ENCODE assay signal across 7 mouse cellular contexts in genomic region chrX:155337905-155338721, GRCm38 (mm10). TPM values are rescaled to one million over a fixed set of nuclear protein-coding genes. Genes with fewer than 3 reads are reported as not detected.
DNase-seq lines count a peak whose midpoint lies in the region; ATAC-seq lines count a peak whose summit lies in the region.

No protein-coding gene starts in this region.

- no peaks in the 10 kb centered on the region for H3K36me3 ChIP-seq in intestine, embryonic 16.5 days (ENCODE audit: control insufficient read depth, insufficient read depth, low read length)
- H3K36me3 ChIP-seq in limb, embryonic 10.5 days: peaks cover 10% of the 10 kb centered on the region
- H3K36me3 ChIP-seq in midbrain, embryonic 13.5 days: no peaks in the 10 kb centered on the region

- H3K4me1 ChIP-seq in intestine, embryonic 16.5 days (ENCODE audit: control insufficient read depth, insufficient read depth, low read length): no peaks in the 10 kb centered on the region
- peaks cover 2% of the 10 kb centered on the region; the same call in 1 of the 2 replicates for H3K4me1 ChIP-seq in limb, embryonic 10.5 days
- 0 out of 2 replicates have a peak, but pooled peaks cover 4% of the 10 kb centered on the region for H3K4me1 ChIP-seq in midbrain, embryonic 13.5 days (replicated peaks)

- H3K9me3 ChIP-seq in intestine, embryonic 16.5 days (ENCODE audit: control insufficient read depth, low read length): no peaks in the 10 kb centered on the region
- no peaks in the 10 kb centered on the region for H3K9me3 ChIP-seq in limb, embryonic 10.5 days (replicated peaks)
- H3K9me3 ChIP-seq in midbrain, embryonic 13.5 days: no peaks in the 10 kb centered on the region

- intact Hi-C loops in gastrocnemius, postnatal 36 days (cut with DNase I): no loop called here

- H3K27ac ChIP-seq in intestine, embryonic 16.5 days (ENCODE audit: low read length): peak overlapping the region; percentile 78
- H3K27ac ChIP-seq in limb, embryonic 10.5 days: peak overlapping the region; percentile 88
- H3K27ac ChIP-seq in midbrain, embryonic 13.5 days: peak overlapping the region; percentile 71

- H3K4me3 ChIP-seq in intestine, embryonic 16.5 days (ENCODE audit: low read length): peak overlapping the region; percentile 63
- peak overlapping the region; percentile 62 for H3K4me3 ChIP-seq in limb, embryonic 10.5 days
- H3K4me3 ChIP-seq in midbrain, embryonic 13.5 days (replicated peaks): peak overlapping the region; percentile 57

- peak; percentile 83 for DNase-seq in adrenal gland, adult 2 months
- peak; percentile 91 for DNase-seq in embryo, embryonic 11 days
- peak; percentile 70 to 71 for DNase-seq in gastrocnemius, postnatal 36 days
- peak; percentile 86 for DNase-seq in limb, embryonic 10.5 days (ENCODE audit: low spot score)
- DNase-seq in spleen, adult 12 weeks (ENCODE audit: low spot score): peak; percentile 71

- H3K4me2 ChIP-seq in intestine, embryonic 16.5 days (ENCODE audit: low read depth, low read length): peak overlapping the region; percentile 52
- H3K4me2 ChIP-seq in midbrain, embryonic 13.5 days (replicated peaks): peak overlapping the region; percentile 59

- no peaks in the 10 kb centered on the region for H3K27me3 ChIP-seq in intestine, embryonic 16.5 days (replicated peaks; ENCODE audit: control insufficient read depth, insufficient read depth, low read length)
- no peaks in the 10 kb centered on the region for H3K27me3 ChIP-seq in limb, embryonic 10.5 days (ENCODE audit: low read depth, poor library complexity, severe bottlenecking)
- no peaks in the 10 kb centered on the region for H3K27me3 ChIP-seq in midbrain, embryonic 13.5 days

- ATAC-seq in intestine, embryonic 16.5 days: peak; percentile 99
- ATAC-seq in midbrain, embryonic 13.5 days: peak; percentile 99

- H3K9ac ChIP-seq in intestine, embryonic 16.5 days (ENCODE audit: low read depth, low read length): peak overlapping the region; percentile 68
- H3K9ac ChIP-seq in midbrain, embryonic 13.5 days (replicated peaks): peak overlapping the region; percentile 73

- 22% methylated on average over 49 of the region's 49 CpGs for WGBS in intestine, embryonic 16.5 days
- WGBS in limb, embryonic 10.5 days: 16% methylated on average over 49 of the region's 49 CpGs
- 19% methylated on average over 49 of the region's 49 CpGs for WGBS in midbrain, embryonic 13.5 days

RNA-seq across cellular contexts. Expression of gene Prdx4, which starts 2.4 kb away (rescaled TPM):
- 10 to 100 TPM; 22.9 to 28.2 TPM for total RNA-seq in adrenal gland, adult 2 months (2021)
- 26.9 and 28.3 TPM in 2 replicates for polyA plus RNA-seq in adrenal gland, adult 2 months (2012; rRNA removed)
- total RNA-seq in gastrocnemius, postnatal 36 days (2021): 1 to 10 TPM; 8.4 to 8.6 TPM
- polyA plus RNA-seq in intestine, embryonic 16.5 days (2015; fragmentation: Nextera tagmentation; extraction: Ambion mirVana): 185 and 202 TPM in 2 replicates
- 246 and 252 TPM in 2 replicates for polyA plus RNA-seq in limb, embryonic 10.5 days (2016; fragmentation: Nextera tagmentation; extraction: Ambion mirVana)
- 126 and 128 TPM in 2 replicates for polyA plus RNA-seq in midbrain, embryonic 13.5 days (2015; fragmentation: Nextera tagmentation; extraction: Ambion mirVana)

Comparison
In these comparisons a context has a peak if more than half of its experiments do, and no peak if none do; other contexts are left out.
1. Peak in every context shown above with its lines: DNase-seq, ATAC-seq, H3K4me3 ChIP-seq and H3K27ac ChIP-seq.